Mouse (Mus musculus) thymus, adult 2 months (tissue): Measurements from ENCODE around the gene Gar1.

Experiments
- CTCF ChIP-seq: fragments of 200-500 bp; IDR thresholded peaks from 2 replicates; pipeline ENCODE4 v1.5.1; 2012; ENCODE audit warnings: mild to moderate bottlenecking, control low read depth, low read length, moderate library complexity, borderline replicate concordance; ENCODE audit not compliant: control insufficient read depth, poor library complexity, insufficient read depth; ENCODE audit errors: extremely low read depth
- POLR2A ChIP-seq: fragments of 200-500 bp; IDR thresholded peaks from 2 replicates; pipeline ENCODE4 v1.6.1; 2012; ENCODE audit warnings: mild to moderate bottlenecking, low read length, control low read depth, moderate library complexity; ENCODE audit not compliant: control insufficient read depth, poor library complexity, insufficient read depth; ENCODE audit errors: extremely low read depth

DNA sequence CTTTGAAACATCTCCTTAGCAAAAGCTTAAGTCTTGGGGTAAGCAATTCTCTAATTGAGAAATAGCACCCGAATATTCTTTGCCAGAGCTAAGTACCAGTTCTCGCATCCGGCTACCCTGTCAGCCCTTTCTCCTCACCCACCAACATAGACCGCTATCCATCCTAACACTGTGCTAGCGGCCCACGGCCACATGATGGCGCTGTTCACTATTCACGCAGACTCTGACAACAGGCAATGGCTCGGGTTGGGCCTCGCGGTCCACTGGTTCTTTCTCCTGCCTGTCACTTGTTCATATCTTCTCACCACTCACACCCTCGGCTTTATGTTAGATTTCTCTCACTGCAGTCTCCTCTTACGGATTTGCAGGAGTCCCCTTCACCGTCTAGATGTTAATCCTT is 32.5 kb upstream of the Gar1 start:
- TF ChIP-seq CTCF (peak; percentile 77; the same call in 1 of the 2 replicates), POLR2A (no peak)
